Mouse (Mus musculus) lung, adult 2 months (tissue): ENCODE data around the gene Gse1. TPM values are rescaled to one million over a fixed set of nuclear protein-coding genes. Genes with fewer than 3 reads are reported as not detected.

Experiments
- DNase-seq: peaks from one replicate; pipeline ENCODE4 v3.0.0; 2022
- H3K4me1 ChIP-seq: fragments of 200-500 bp; 2 replicates; pipeline ENCODE4 v1.6.1; 2011; ENCODE audit warnings: low read length; ENCODE audit not compliant: control insufficient read depth, insufficient read depth
- H3K4me3 ChIP-seq: fragments of 200-500 bp; replicated peaks from 2 replicates; pipeline ENCODE3; 2011; ENCODE audit warnings: low read depth, mild to moderate bottlenecking, control low read depth, low read length; ENCODE audit errors: extremely low read depth
- CTCF ChIP-seq: fragments of 200-500 bp; IDR thresholded peaks from 2 replicates; pipeline ENCODE4 v1.5.1; 2011; ENCODE audit warnings: mild to moderate bottlenecking, low read length, control low read depth; ENCODE audit not compliant: insufficient read depth
- POLR2A ChIP-seq: fragments of 200-500 bp; IDR thresholded peaks from 2 replicates; pipeline ENCODE4 v1.6.1; 2011; ENCODE audit warnings: low read depth, mild to moderate bottlenecking, control low read depth, low read length, borderline replicate concordance; ENCODE audit errors: extremely low read depth
- WGBS: fragments of 180-500 bp; shearing (Covaris S2); methylation state at CpG from one replicate; pipeline ENCODE4 v1.1.7; 2018; 5-methylcytosine and 5-hydroxymethylcytosine counted together
- polyA plus RNA-seq: library from polyadenylated mRNA; depleted of rRNA; stranded (reverse); fragments of >200 nt; gene quantifications from 2 replicates; pipeline ENCODE4 v1.2.3, GENCODE M21; 2012

Gse1 gene
- polyA plus RNA-seq, 1 experiment: 35.6 TPM

- H3K4me1 ChIP-seq: peaks cover 24% of the 10 kb centered on the region
- no peak for DNase-seq
- H3K4me3 ChIP-seq: no peak overlapping the region
- 24% methylated on average over 13 of the region's 13 CpGs for WGBS
- no peak for TF ChIP-seq CTCF
- TF ChIP-seq POLR2A: no peak
Measured at GRCm38 (mm10) chr8:120264388-120264943, 36.2 kb downstream of the Gse1 start.

GRCm38 (mm10) chr8:120264944-120265453 lies 36.7 kb downstream of the Gse1 start:
- TF ChIP-seq POLR2A: no peak
- no peak for TF ChIP-seq CTCF
- Histone ChIP-seq H3K4me1 (peaks cover 24% of the 10 kb centered on the region), H3K4me3 (no peak overlapping the region)
- under 1% methylated on average over 16 of the region's 16 CpGs for WGBS
- DNase-seq: peak; percentile 67

- H3K4me1 ChIP-seq: peaks cover 24% of the 10 kb centered on the region
- peak; percentile 68 for DNase-seq
Measured at GRCm38 (mm10) chr8:120265471-120265870, 37.2 kb downstream of the Gse1 start.

GRCm38 (mm10) chr8:120268541-120268980 lies 40.3 kb downstream of the Gse1 start:
- 17% methylated on average over 19 of the region's 19 CpGs for WGBS
- H3K4me1 ChIP-seq: peaks cover 24% of the 10 kb centered on the region
- H3K4me3 ChIP-seq: no peak overlapping the region
- no peak for DNase-seq
- TF ChIP-seq CTCF: no peak
- TF ChIP-seq POLR2A: no peak

More at GRCm38 (mm10) chr8:120265471-120265870, 37.2 kb downstream of the Gse1 start:
- no peak overlapping the region for H3K4me3 ChIP-seq
- TF ChIP-seq CTCF (no peak), POLR2A (no peak)
- 15% methylated on average over 4 of the region's 4 CpGs for WGBS

GRCm38 (mm10) chr8:120270449-120270848 lies 42.2 kb downstream of the Gse1 start:
- Histone ChIP-seq H3K4me1 (peaks cover 12% of the 10 kb centered on the region), H3K4me3 (no peak overlapping the region)
- no peak for TF ChIP-seq CTCF
- no peak for DNase-seq
- WGBS: 64% methylated on average over 13 of the region's 13 CpGs

GRCm38 (mm10) chr8:120273430-120273829 lies 45.2 kb downstream of the Gse1 start:
- Histone ChIP-seq H3K4me3 (no peak overlapping the region), H3K4me1 (peaks cover 24% of the 10 kb centered on the region)
- TF ChIP-seq CTCF (no peak), POLR2A (no peak)
- DNase-seq: no peak
- 90% methylated on average over 4 of the region's 4 CpGs for WGBS

GRCm38 (mm10) chr8:120276051-120276890 lies 48.0 kb downstream of the Gse1 start:
- 1% methylated on average over 49 of the region's 49 CpGs for WGBS
- Histone ChIP-seq H3K4me1 (peaks cover 17% of the 10 kb centered on the region), H3K4me3 (peak overlapping the region; percentile 51)
- no peak for TF ChIP-seq POLR2A
- TF ChIP-seq CTCF: no peak
- DNase-seq: peak; percentile 94

- TF ChIP-seq CTCF: no peak
- TF ChIP-seq POLR2A: no peak
- 9% methylated on average over 16 of the region's 16 CpGs for WGBS
- Histone ChIP-seq H3K4me3 (peak overlapping the region; percentile 51), H3K4me1 (peaks cover 17% of the 10 kb centered on the region)
- DNase-seq: no peak
Measured at GRCm38 (mm10) chr8:120276891-120277426, 48.7 kb downstream of the Gse1 start.

GRCm38 (mm10) chr8:120278009-120278408 lies 49.8 kb downstream of the Gse1 start:
- TF ChIP-seq POLR2A: no peak
- TF ChIP-seq CTCF: no peak
- Histone ChIP-seq H3K4me3 (no peak overlapping the region), H3K4me1 (peaks cover 17% of the 10 kb centered on the region)
- 50% methylated on average over 14 of the region's 14 CpGs for WGBS
- DNase-seq: no peak
